Mouse (Mus musculus) hindbrain, embryonic 16.5 days (tissue): Measurements from ENCODE around the gene Rpp21. TPM values are rescaled to one million over a fixed set of nuclear protein-coding genes. Genes with fewer than 3 reads are reported as not detected.
A peak's percentile ranks its signal among the peaks of the same experiment; 100 is the strongest.
"Not testable (repeated sequence)": the region's sequence is repeated elsewhere in the genome, so short reads cannot be mapped to it uniquely, and the experiment has no call there.

Source experiments
- ATAC-seq: fragments of 200-750 bp; cut with Nextera tagmentation; 2 replicates; pipeline ENCODE4 v1.8.0; 2017; ENCODE audit warnings: moderate TSS enrichment, moderate library complexity
- H3K27ac ChIP-seq: fragments of 300-500 bp; sonication (generic); 2 replicates; pipeline ENCODE4 v1.5.1; 2014; ENCODE audit warnings: low read depth, mild to moderate bottlenecking, control low read depth, low read length, moderate library complexity
- H3K27me3 ChIP-seq: fragments of 300-500 bp; sonication (generic); replicated peaks from 2 replicates; pipeline ENCODE4 v1.6.1; 2014; ENCODE audit warnings: low read length; ENCODE audit not compliant: control insufficient read depth, insufficient read depth
- H3K36me3 ChIP-seq: fragments of 300-500 bp; sonication (generic); 2 replicates; pipeline ENCODE4 v1.6.1; 2014; ENCODE audit warnings: mild to moderate bottlenecking, low read length, moderate library complexity, mixed read lengths; ENCODE audit not compliant: control insufficient read depth, insufficient read depth
- H3K4me1 ChIP-seq: fragments of 300-500 bp; sonication (generic); 2 replicates; pipeline ENCODE4 v1.6.1; 2014; ENCODE audit warnings: low read depth, low read length; ENCODE audit not compliant: control insufficient read depth, insufficient read depth
- H3K4me2 ChIP-seq: fragments of 300-500 bp; sonication (generic); 2 replicates; pipeline ENCODE4 v1.6.1; 2014; ENCODE audit warnings: mild to moderate bottlenecking, low read length, control low read depth, moderate library complexity
- H3K4me3 ChIP-seq: fragments of 300-500 bp; sonication (generic); 2 replicates; pipeline ENCODE4 v1.5.1; 2014; ENCODE audit warnings: mild to moderate bottlenecking, low read length, control low read depth, moderate library complexity
- H3K9ac ChIP-seq: fragments of 300-500 bp; sonication (generic); 2 replicates; pipeline ENCODE4 v1.6.1; 2014; ENCODE audit warnings: low read depth, mild to moderate bottlenecking, control low read depth, low read length, moderate library complexity
- H3K9me3 ChIP-seq: fragments of 300-500 bp; sonication (generic); 2 replicates; pipeline ENCODE4 v1.6.1; 2014; ENCODE audit warnings: mild to moderate bottlenecking, low read length, moderate library complexity; ENCODE audit not compliant: control insufficient read depth
- WGBS: fragments of 180-500 bp; shearing (Covaris S2); extraction: QIAGEN DNeasy Blood & Tissue Kit; methylation state at CpG from one replicate; pipeline ENCODE4 v1.1.7; 2014; 5-methylcytosine and 5-hydroxymethylcytosine counted together
- polyA plus RNA-seq: library from polyadenylated mRNA; unstranded; fragments of >200 nt; fragmentation: Nextera tagmentation; extraction: Ambion mirVana; gene quantifications from 2 replicates; pipeline ENCODE4 v1.2.1, GENCODE M21; 2015

Gene Rpp21
- polyA plus RNA-seq, 1 experiment from 2014 or later = 131 TPM

DNA sequence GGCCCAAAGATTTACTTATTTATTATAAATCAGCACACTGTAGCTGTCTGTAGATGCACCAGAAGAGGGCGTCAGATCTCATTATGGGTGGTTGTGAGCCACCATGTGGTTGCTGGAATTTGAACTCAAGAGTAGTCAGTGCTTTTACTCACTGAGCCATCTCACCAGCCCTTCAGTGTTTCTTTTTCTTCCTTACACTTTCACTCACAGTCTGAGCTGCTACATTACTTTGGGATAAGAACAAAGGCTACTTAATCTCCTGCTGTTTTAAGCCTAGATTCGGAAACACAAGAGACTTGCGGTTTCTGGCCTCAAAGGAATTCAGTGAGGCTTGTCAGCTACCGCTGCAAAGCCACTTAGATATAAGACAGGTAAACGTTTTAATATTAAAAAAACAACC lies 13.8 kb downstream of the Rpp21 start:
- Histone ChIP-seq H3K36me3 (no peaks in the 10 kb centered on the region), H3K9me3 (no peaks in the 10 kb centered on the region)
- no peak for ATAC-seq

GRCm38 (mm10) chr17:36240637-36241213 lies 17.1 kb downstream of the Rpp21 start:
- WGBS = 18% methylated on average over 5 of the region's 5 CpGs
- Histone ChIP-seq H3K4me1 (peaks cover 5% of the 10 kb centered on the region), H3K4me3 (no peak overlapping the region), H3K4me2 (no peak overlapping the region), H3K36me3 (no peaks in the 10 kb centered on the region), H3K9me3 (no peaks in the 10 kb centered on the region), H3K27ac (no peak overlapping the region), H3K27me3 (peaks cover 14% of the 10 kb centered on the region), H3K9ac (no peak overlapping the region)
- no peak for ATAC-seq

More for the DNA sequence above, 13.8 kb downstream of the Rpp21 start:
- Histone ChIP-seq H3K4me1 (no peaks in the 10 kb centered on the region), H3K4me2 (no peak overlapping the region), H3K4me3 (no peak overlapping the region), H3K9ac (no peak overlapping the region), H3K27me3 (peaks cover 3% of the 10 kb centered on the region; the same call in 1 of the 2 replicates), H3K27ac (no peak overlapping the region)
- WGBS = 25% methylated on average over 5 of the region's 5 CpGs

GRCm38 (mm10) chr17:36237321-36237921 lies 20.4 kb downstream of the Rpp21 start:
- ATAC-seq = peak; percentile 20; the same call in 1 of the 2 replicates
- Histone ChIP-seq H3K9ac (peak overlapping the region; percentile 59), H3K9me3 (no peaks in the 10 kb centered on the region), H3K27ac (no peak overlapping the region), H3K27me3 (peaks cover 16% of the 10 kb centered on the region), H3K4me3 (peak overlapping the region; percentile 38), H3K36me3 (no peaks in the 10 kb centered on the region), H3K4me1 (peaks cover 5% of the 10 kb centered on the region), H3K4me2 (peak overlapping the region; percentile 70)
- 4% methylated on average over 27 of the region's 27 CpGs for WGBS

GRCm38 (mm10) chr17:36235300-36235699 lies 22.6 kb downstream of the Rpp21 start:
- WGBS = 37% methylated on average over 8 of the region's 9 CpGs

DNA sequence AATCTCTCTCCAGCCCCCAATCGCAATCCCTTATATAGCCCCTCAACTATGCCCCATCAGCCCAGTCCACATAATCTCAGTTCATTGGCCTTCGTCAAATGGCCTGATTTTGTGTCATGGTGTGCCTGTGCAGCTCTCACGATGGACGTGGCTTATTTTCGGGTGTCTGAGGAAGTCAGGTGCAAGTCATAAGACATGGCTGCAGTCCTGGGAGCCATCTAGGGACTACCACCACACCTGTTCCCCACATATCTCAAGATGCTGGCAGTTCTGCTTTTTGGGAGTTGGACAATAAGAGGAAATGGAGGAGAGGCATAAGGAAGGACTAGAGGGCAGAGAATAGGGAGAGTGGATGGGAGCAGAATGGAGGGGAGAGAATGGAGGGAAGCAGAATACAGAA lies 24.3 kb downstream of the Rpp21 start:
- Histone ChIP-seq H3K9me3 (no peaks in the 10 kb centered on the region), H3K9ac (no peak overlapping the region), H3K4me3 (no peak overlapping the region), H3K27ac (no peak overlapping the region), H3K4me1 (peaks cover 5% of the 10 kb centered on the region), H3K36me3 (no peaks in the 10 kb centered on the region), H3K27me3 (peaks cover 13% of the 10 kb centered on the region), H3K4me2 (no peak overlapping the region)
- 88% methylated on average over 5 of the region's 5 CpGs for WGBS
- ATAC-seq = no peak

More at GRCm38 (mm10) chr17:36235300-36235699, 22.6 kb downstream of the Rpp21 start:
- H3K36me3 ChIP-seq, H3K4me3 ChIP-seq, H3K4me2 ChIP-seq, H3K9me3 ChIP-seq, ATAC-seq, H3K27ac ChIP-seq, H3K9ac ChIP-seq, H3K4me1 ChIP-seq: not testable (repeated sequence)
- peaks cover 13% of the 10 kb centered on the region for H3K27me3 ChIP-seq

DNA sequence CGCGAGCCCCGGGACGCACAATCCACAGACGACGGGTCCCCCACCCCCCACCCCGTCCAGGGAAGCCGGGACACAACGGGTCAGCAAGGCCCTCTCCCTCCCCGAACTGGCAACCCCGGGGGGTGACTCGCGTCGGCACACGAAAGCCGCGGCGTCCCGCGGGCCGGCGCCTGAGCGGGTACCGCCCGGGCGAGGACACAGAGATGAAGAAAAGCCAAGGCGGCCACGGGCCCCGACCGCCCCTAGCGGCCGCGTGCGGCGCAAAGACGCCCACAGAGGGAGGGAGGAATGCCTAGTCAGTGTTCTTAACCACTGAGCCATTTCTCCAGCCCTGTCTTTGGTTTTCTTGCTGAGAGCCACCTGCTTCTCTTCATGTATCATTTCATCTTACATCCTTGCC lies 26.6 kb downstream of the Rpp21 start:
- Histone ChIP-seq H3K4me2 (no peak overlapping the region), H3K27me3 (peaks cover 6% of the 10 kb centered on the region), H3K36me3 (no peaks in the 10 kb centered on the region), H3K9me3 (no peaks in the 10 kb centered on the region), H3K4me3 (no peak overlapping the region), H3K9ac (no peak overlapping the region), H3K4me1 (no peaks in the 10 kb centered on the region), H3K27ac (no peak overlapping the region)
- ATAC-seq = no peak
- WGBS = 9% methylated on average over 36 of the region's 36 CpGs

DNA sequence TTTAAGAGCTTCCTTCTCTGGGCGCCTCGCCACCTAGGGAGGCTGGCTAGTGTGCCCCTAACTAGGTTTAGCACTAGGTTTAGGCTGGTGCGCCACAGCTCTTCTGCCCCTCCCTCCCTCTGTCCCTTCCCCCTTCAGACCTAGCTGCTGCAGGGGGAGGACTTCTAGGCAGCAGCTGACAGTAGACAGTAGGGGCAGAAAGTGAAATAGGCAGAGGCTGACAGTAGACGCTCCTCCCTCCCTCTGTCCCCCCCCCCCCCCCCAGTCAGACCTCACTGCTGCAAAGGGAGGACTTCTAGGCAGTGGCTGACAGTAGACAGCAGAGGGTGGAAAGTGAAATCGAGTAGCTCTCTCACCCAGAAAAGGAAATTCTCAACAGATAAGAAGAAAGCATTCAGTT lies 28.8 kb downstream of the Rpp21 start:
- Histone ChIP-seq H3K36me3 (no peaks in the 10 kb centered on the region), H3K27ac (no peak overlapping the region), H3K4me1 (no peaks in the 10 kb centered on the region), H3K4me3 (no peak overlapping the region), H3K9me3 (no peaks in the 10 kb centered on the region), H3K27me3 (peaks cover 19% of the 10 kb centered on the region), H3K9ac (no peak overlapping the region), H3K4me2 (no peak overlapping the region)
- 12% methylated on average over 4 of the region's 5 CpGs for WGBS
- ATAC-seq = no peak

- Histone ChIP-seq H3K4me2 (no peak overlapping the region), H3K27me3 (peaks cover 19% of the 10 kb centered on the region), H3K9me3 (no peaks in the 10 kb centered on the region), H3K4me3 (no peak overlapping the region), H3K9ac (no peak overlapping the region), H3K36me3 (no peaks in the 10 kb centered on the region), H3K4me1 (no peaks in the 10 kb centered on the region), H3K27ac (no peak overlapping the region)
- WGBS = 18% methylated on average over 8 of the region's 8 CpGs
- no peak for ATAC-seq
Observed at GRCm38 (mm10) chr17:36226921-36227320, 30.9 kb downstream of the Rpp21 start.

DNA sequence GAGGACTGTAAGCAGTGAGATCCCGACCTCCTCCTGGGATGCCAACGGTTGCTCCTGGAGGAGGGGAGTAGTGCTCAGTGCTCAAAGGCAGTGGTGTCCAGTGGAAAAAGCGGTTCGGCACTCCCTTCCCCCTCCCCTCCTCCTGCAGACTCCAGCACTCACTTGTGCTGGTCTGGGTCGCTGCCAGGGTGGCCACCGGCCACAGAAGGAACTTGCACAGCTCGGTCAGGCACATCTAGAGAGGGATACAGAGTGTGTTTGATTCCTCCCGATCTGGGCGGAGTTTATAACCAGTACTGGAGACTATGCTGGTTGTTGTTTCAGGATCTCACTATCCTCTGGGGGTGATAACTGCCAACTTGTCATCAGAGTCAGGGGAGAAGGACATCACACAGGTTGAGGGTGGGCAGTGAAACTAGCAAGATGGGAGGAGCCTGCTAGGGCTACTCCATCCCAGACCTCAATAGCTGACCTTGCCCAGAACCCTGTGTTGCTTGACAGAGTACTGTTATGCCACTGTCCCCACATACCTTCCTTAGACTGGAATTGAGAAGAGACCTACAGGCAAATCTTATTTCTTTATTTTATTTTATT lies 32.5 kb downstream of the Rpp21 start:
- peak overlapping the region; percentile 16 for H3K4me2 ChIP-seq

More for the DNA sequence above, 32.5 kb downstream of the Rpp21 start:
- H3K9ac ChIP-seq = no peak overlapping the region
- H3K9me3 ChIP-seq = no peaks in the 10 kb centered on the region
- H3K4me1 ChIP-seq = no peaks in the 10 kb centered on the region
- H3K27ac ChIP-seq = no peak overlapping the region
- WGBS = 9% methylated on average over 9 of the region's 9 CpGs
- H3K27me3 ChIP-seq = peaks cover 19% of the 10 kb centered on the region
- H3K36me3 ChIP-seq = no peaks in the 10 kb centered on the region
- no peak overlapping the region for H3K4me3 ChIP-seq
- no peak for ATAC-seq
